Mouse (Mus musculus): ENCODE data around the gene Cntn3. TPM values are rescaled to one million over a fixed set of nuclear protein-coding genes. Genes with fewer than 3 reads are reported as not detected.

Gene Cntn3
- polyA plus RNA-seq, 1 experiment: 0.06 TPM

DNA sequence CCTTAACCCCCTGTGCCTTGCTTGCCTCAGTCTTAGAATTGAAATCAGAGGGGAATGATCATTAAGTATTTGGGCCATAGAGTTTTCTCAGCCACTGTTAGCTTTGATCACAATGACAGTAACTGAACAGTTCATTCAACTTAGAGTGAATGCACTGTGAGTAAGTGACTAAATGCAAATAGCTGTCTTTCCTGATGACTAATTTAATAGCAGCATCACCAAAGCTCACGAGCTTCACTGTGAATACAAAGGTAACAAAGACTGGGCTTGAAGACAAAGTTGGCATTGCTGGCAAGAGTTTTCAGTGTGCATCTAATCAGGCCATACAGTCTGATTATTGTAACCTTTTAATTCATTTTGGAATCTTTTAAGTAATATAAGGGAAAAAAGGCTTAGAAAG, 386.6 kb downstream of the Cntn3 start:
- Histone ChIP-seq H3K4me1 (ENCODE audit: control insufficient read depth, insufficient read depth, low read length) (no peaks in the 10 kb centered on the region), H3K36me3 (ENCODE audit: control insufficient read depth, insufficient read depth, low read length) (no peaks in the 10 kb centered on the region), H3K4me3 (ENCODE audit: insufficient read depth, low read depth, low read length) (no peak overlapping the region), H3K27ac (ENCODE audit: insufficient read depth, low read depth, low read length) (no peak overlapping the region), H3K27me3 (replicated peaks; ENCODE audit: control insufficient read depth, insufficient read depth, low read length) (no peaks in the 10 kb centered on the region)
- no peak for TF ChIP-seq POLR2A (IDR thresholded peaks at IDR 0.05; ENCODE audit: low read depth, low read length)
- no peak for TF ChIP-seq CTCF (conservative IDR thresholded peaks at IDR 0.05; ENCODE audit: insufficient read depth, insufficient read length, low read depth, low read length)
- WGBS: 61% methylated on average over 1 of the region's 1 CpGs
- DNase-seq: no peak

DNA sequence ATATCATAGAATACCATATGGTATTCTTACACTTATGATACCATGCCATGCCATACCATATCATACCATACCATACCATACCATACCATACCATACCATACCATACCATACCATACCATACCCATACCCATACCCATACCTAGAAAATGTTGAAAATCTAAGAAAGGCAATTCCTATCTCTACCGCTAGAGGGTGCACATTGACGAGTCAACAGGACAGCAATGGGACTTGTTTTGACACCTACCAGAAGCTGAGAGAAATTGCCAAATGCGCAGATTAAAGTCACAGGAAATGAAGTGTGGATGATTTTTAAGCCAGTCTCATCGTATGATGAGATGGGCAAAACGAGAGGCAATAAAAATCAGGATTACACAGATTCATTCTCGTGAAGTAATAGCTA, 402.0 kb downstream of the Cntn3 start:
- TF ChIP-seq POLR2A (IDR thresholded peaks at IDR 0.05; ENCODE audit: low read depth, low read length) (no peak), CTCF (conservative IDR thresholded peaks at IDR 0.05; ENCODE audit: insufficient read depth, insufficient read length, low read depth, low read length) (peak; percentile 41)
- peak; percentile 52 for DNase-seq
- Histone ChIP-seq H3K36me3 (ENCODE audit: control insufficient read depth, insufficient read depth, low read length) (no peaks in the 10 kb centered on the region), H3K27me3 (replicated peaks; ENCODE audit: control insufficient read depth, insufficient read depth, low read length) (no peaks in the 10 kb centered on the region), H3K4me1 (ENCODE audit: control insufficient read depth, insufficient read depth, low read length) (no peaks in the 10 kb centered on the region), H3K27ac (ENCODE audit: insufficient read depth, low read depth, low read length) (no peak overlapping the region), H3K4me3 (ENCODE audit: insufficient read depth, low read depth, low read length) (no peak overlapping the region)
- WGBS: 33% methylated on average over 6 of the region's 6 CpGs

DNA sequence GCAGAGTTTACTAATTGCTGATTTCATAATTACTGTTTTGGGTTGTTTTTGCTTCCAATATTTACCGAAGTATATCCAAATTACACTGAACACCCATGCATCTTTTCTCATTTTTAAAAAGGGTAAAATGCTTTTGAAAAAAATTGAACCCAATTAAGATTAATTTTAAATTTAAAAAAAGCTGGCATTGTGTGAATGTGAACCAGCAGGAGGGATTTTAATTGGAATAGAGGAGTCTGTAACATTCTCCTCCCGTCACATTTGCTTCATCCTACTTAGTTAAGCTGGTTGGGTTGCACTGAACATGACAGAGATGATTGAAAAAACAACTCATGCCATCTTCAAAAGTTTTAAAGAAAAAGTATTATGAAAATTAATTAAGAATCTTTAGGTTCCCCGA, 411.7 kb downstream of the Cntn3 start:
- Histone ChIP-seq H3K4me1 (ENCODE audit: control insufficient read depth, insufficient read depth, low read length) (no peaks in the 10 kb centered on the region), H3K27ac (ENCODE audit: insufficient read depth, low read depth, low read length) (no peak overlapping the region), H3K36me3 (ENCODE audit: control insufficient read depth, insufficient read depth, low read length) (no peaks in the 10 kb centered on the region), H3K27me3 (replicated peaks; ENCODE audit: control insufficient read depth, insufficient read depth, low read length) (no peaks in the 10 kb centered on the region), H3K4me3 (ENCODE audit: insufficient read depth, low read depth, low read length) (no peak overlapping the region)
- WGBS: 88% methylated on average over 3 of the region's 3 CpGs
- DNase-seq: no peak
- TF ChIP-seq CTCF (conservative IDR thresholded peaks at IDR 0.05; ENCODE audit: insufficient read depth, insufficient read length, low read depth, low read length) (no peak), POLR2A (IDR thresholded peaks at IDR 0.05; ENCODE audit: low read depth, low read length) (no peak)

DNA sequence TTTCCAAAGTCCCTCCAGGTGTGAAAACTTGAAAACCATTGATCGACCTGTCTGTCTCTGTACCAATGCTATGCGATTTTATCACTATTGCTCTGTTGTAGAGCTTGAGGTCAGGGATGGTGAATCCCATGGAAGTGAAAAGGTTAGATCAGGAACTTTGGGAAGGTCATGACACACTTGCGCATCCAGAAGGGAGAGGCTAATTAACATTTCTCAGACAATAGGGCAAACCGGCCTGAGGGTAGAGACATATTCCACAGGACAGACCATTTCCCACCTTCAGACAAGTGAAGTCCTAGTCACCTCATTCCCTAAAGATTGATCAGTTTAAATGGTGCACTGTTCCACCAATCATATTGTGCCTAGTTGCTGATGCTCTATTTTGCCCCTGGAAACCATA, 451.2 kb downstream of the Cntn3 start:
- 89% methylated on average over 4 of the region's 4 CpGs for WGBS
- H3K27me3 ChIP-seq (replicated peaks; ENCODE audit: control insufficient read depth, insufficient read depth, low read length): no peaks in the 10 kb centered on the region
- DNase-seq: no peak
- no peaks in the 10 kb centered on the region for H3K4me1 ChIP-seq (ENCODE audit: control insufficient read depth, insufficient read depth, low read length)
- H3K4me3 ChIP-seq (ENCODE audit: insufficient read depth, low read depth, low read length): no peak overlapping the region
- H3K27ac ChIP-seq (ENCODE audit: insufficient read depth, low read depth, low read length): no peak overlapping the region
- TF ChIP-seq POLR2A (IDR thresholded peaks at IDR 0.05; ENCODE audit: low read depth, low read length): no peak
- TF ChIP-seq CTCF (conservative IDR thresholded peaks at IDR 0.05; ENCODE audit: insufficient read depth, insufficient read length, low read depth, low read length): no peak
- H3K36me3 ChIP-seq (ENCODE audit: control insufficient read depth, insufficient read depth, low read length): no peaks in the 10 kb centered on the region

DNA sequence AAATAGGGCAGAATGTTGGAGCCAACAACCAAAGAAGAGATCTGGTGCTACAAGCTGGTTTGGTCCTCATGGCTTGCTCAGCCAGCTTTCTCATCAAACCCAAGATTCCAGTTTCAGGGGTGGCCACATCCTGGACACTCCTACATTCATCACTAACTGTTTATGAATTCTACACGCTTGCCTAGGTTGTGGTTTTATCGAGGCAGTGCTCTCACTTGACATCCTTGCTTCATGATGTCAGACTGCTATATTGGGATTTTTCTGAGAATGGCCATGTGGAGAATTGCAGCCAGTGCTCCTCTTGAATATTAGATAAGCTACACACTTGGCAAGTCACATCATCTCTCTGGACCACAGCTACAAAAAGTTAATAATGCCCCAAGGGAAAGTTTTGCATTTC, 452.9 kb downstream of the Cntn3 start:
- Histone ChIP-seq H3K36me3 (ENCODE audit: control insufficient read depth, insufficient read depth, low read length) (no peaks in the 10 kb centered on the region), H3K27ac (ENCODE audit: insufficient read depth, low read depth, low read length) (no peak overlapping the region), H3K4me1 (ENCODE audit: control insufficient read depth, insufficient read depth, low read length) (no peaks in the 10 kb centered on the region), H3K27me3 (replicated peaks; ENCODE audit: control insufficient read depth, insufficient read depth, low read length) (no peaks in the 10 kb centered on the region), H3K4me3 (ENCODE audit: insufficient read depth, low read depth, low read length) (no peak overlapping the region)
- TF ChIP-seq CTCF (conservative IDR thresholded peaks at IDR 0.05; ENCODE audit: insufficient read depth, insufficient read length, low read depth, low read length): no peak
- no peak for TF ChIP-seq POLR2A (IDR thresholded peaks at IDR 0.05; ENCODE audit: low read depth, low read length)
- DNase-seq: no peak
- 73% methylated on average over 2 of the region's 2 CpGs for WGBS

DNA sequence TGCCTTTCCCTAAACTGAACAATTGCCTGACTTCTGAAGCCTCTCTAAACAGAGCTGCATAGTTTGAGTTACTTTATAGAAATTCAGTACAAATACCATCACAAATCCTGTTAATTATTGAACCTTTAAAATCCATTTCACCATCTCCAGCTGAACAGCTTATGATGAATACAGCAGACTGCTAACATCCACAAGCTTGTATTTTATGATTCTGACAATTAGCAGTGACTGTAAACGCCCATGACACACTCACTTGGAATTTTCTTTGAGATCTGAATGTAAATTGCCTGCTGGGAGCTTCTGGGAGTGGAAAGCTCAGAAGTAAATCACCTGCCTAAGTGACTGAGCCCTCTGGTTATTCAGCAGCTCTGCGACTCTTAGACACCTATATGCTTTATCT, 459.3 kb downstream of the Cntn3 start:
- DNase-seq: no peak
- Histone ChIP-seq H3K4me3 (ENCODE audit: insufficient read depth, low read depth, low read length) (no peak overlapping the region), H3K27ac (ENCODE audit: insufficient read depth, low read depth, low read length) (no peak overlapping the region), H3K27me3 (replicated peaks; ENCODE audit: control insufficient read depth, insufficient read depth, low read length) (no peaks in the 10 kb centered on the region), H3K4me1 (ENCODE audit: control insufficient read depth, insufficient read depth, low read length) (no peaks in the 10 kb centered on the region), H3K36me3 (ENCODE audit: control insufficient read depth, insufficient read depth, low read length) (no peaks in the 10 kb centered on the region)
- TF ChIP-seq POLR2A (IDR thresholded peaks at IDR 0.05; ENCODE audit: low read depth, low read length) (no peak), CTCF (conservative IDR thresholded peaks at IDR 0.05; ENCODE audit: insufficient read depth, insufficient read length, low read depth, low read length) (no peak)
- 37% methylated on average over 2 of the region's 2 CpGs for WGBS

Data from kidney, adult 2 months (tissue).